Mouse (Mus musculus) forebrain, postnatal 0 days (tissue): ENCODE data around the gene Cerkl. TPM values are rescaled to one million over a fixed set of nuclear protein-coding genes. Genes with fewer than 3 reads are reported as not detected.

Experiments used
- ATAC-seq: fragments of 200-750 bp; cut with Nextera tagmentation; 2 replicates; pipeline ENCODE4 v1.8.0; 2017; ENCODE audit warnings: mild to moderate bottlenecking, moderate library complexity
- DNase-seq: peaks from one replicate; pipeline ENCODE4 v3.0.0-alpha.2; 2015
- H3K27ac ChIP-seq: fragments of 300-500 bp; sonication (generic); 2 replicates; pipeline ENCODE4 v1.5.1; 2014; ENCODE audit warnings: low read depth, mild to moderate bottlenecking, antibody characterized with exemption, low read length, moderate library complexity, mixed read lengths
- H3K27me3 ChIP-seq: fragments of 300-500 bp; sonication (generic); 2 replicates; pipeline ENCODE4 v1.6.1; 2014; ENCODE audit warnings: mild to moderate bottlenecking, low read length, mixed read lengths; ENCODE audit not compliant: insufficient read depth
- H3K36me3 ChIP-seq: fragments of 300-500 bp; sonication (generic); 2 replicates; pipeline ENCODE4 v1.6.1; 2014; ENCODE audit warnings: mild to moderate bottlenecking, moderate library complexity; ENCODE audit not compliant: insufficient read depth
- H3K4me1 ChIP-seq: fragments of 300-500 bp; sonication (generic); 2 replicates; pipeline ENCODE4 v1.6.1; 2014; ENCODE audit warnings: antibody characterized with exemption; ENCODE audit not compliant: insufficient read depth
- H3K4me2 ChIP-seq: fragments of 300-500 bp; sonication (generic); 2 replicates; pipeline ENCODE4 v1.6.1; 2014; ENCODE audit warnings: low read depth, mild to moderate bottlenecking, moderate library complexity
- H3K4me3 ChIP-seq: fragments of 300-500 bp; sonication (generic); 2 replicates; pipeline ENCODE4 v1.5.1; 2014; ENCODE audit warnings: low read depth, low read length, mixed read lengths
- H3K9ac ChIP-seq: fragments of 300-500 bp; sonication (generic); 2 replicates; pipeline ENCODE4 v1.6.1; 2014; ENCODE audit warnings: mild to moderate bottlenecking
- H3K9me3 ChIP-seq: fragments of 300-500 bp; sonication (generic); 2 replicates; pipeline ENCODE4 v1.6.1; 2016; ENCODE audit warnings: low read length
- CTCF ChIP-seq: sonication (generic); IDR thresholded peaks from 2 replicates; pipeline ENCODE4 v1.5.1; 2016; ENCODE audit warnings: antibody characterized with exemption, control low read depth, low read depth
- WGBS: fragments of 180-500 bp; shearing (Covaris S2); extraction: QIAGEN DNeasy Blood & Tissue Kit; methylation state at CpG from one replicate; pipeline ENCODE4 v1.1.7; 2014; 5-methylcytosine and 5-hydroxymethylcytosine counted together
- polyA plus RNA-seq: library from polyadenylated mRNA; unstranded; fragments of >200 nt; fragmentation: Nextera tagmentation; extraction: Ambion mirVana; gene quantifications from 2 replicates; pipeline ENCODE4 v1.2.1, GENCODE M21; 2015
- total RNA-seq: library from RNA; depleted of rRNA; stranded (reverse); fragments of >200 nt; gene quantifications from 2 replicates; pipeline ENCODE4 v1.2.3, GENCODE M21; 2014; rRNA removed

Gene Cerkl
- total and polyA plus RNA-seq, 2 experiments from 2014 or later = 0.52 to 1.2 TPM

- DNase-seq = no peak
- Histone ChIP-seq H3K9me3 (no peaks in the 10 kb centered on the region), H3K4me1 (no peaks in the 10 kb centered on the region), H3K9ac (no peak overlapping the region), H3K4me2 (no peak overlapping the region), H3K27ac (no peak overlapping the region), H3K4me3 (no peak overlapping the region), H3K27me3 (no peaks in the 10 kb centered on the region), H3K36me3 (no peaks in the 10 kb centered on the region)
- no peak for ATAC-seq
- TF ChIP-seq CTCF = no peak
- 81% methylated on average over 4 of the region's 4 CpGs for WGBS
Measured at GRCm38 (mm10) chr2:79284206-79284605, 172.4 kb downstream of the Cerkl start.

Other genes with a start within 250 kb of the Cerkl start
- gene Itga4, start 201.4 kb downstream of the Cerkl start, total RNA-seq = 3.3 and 4.1 TPM in 2 replicates
- 0.92 and 1.5 TPM in 2 replicates for gene Itga4, start 201.4 kb downstream of the Cerkl start, polyA plus RNA-seq
- 14.2 and 15.9 TPM in 2 replicates for gene Neurod1, start within 50 bp of the Cerkl start, total RNA-seq
- gene Neurod1, start within 50 bp of the Cerkl start, polyA plus RNA-seq = 29.8 and 43.0 TPM in 2 replicates
- 7.2 and 9.7 TPM in 2 replicates for gene Itprid2, start 178.6 kb upstream of the Cerkl start, total RNA-seq
- 3.0 and 3.7 TPM in 2 replicates for gene Itprid2, start 178.6 kb upstream of the Cerkl start, polyA plus RNA-seq